Mouse (Mus musculus) CH12.LX (cell line): ENCODE measurements around the gene Dscaml1. TPM values are rescaled to one million over a fixed set of nuclear protein-coding genes. Genes with fewer than 3 reads are reported as not detected.

Experiments
- DNase-seq: peaks from one replicate; pipeline ENCODE4 v3.0.0-alpha.2; 2013; ENCODE audit errors: extremely low read depth
- H3K27ac ChIP-seq: 2 replicates; pipeline ENCODE4 v1.5.1; 2012; ENCODE audit warnings: low read depth, mild to moderate bottlenecking, control low read depth, moderate library complexity; ENCODE audit not compliant: insufficient read depth
- H3K27me3 ChIP-seq: replicated peaks from 2 replicates; pipeline ENCODE3; 2012; ENCODE audit warnings: inconsistent platforms
- H3K36me3 ChIP-seq, 2 experiments: replicated peaks in 1 of 2; 2 replicates each; pipeline versions ENCODE3 to v1.6.1; 2012; ENCODE audit warnings: inconsistent platforms in 1 of 2, low read length in 1 of 2, mild to moderate bottlenecking in 1 of 2, mixed read lengths in 1 of 2, moderate library complexity in 1 of 2; ENCODE audit not compliant: control insufficient read depth in 1 of 2, insufficient read depth in 1 of 2
- H3K4me1 ChIP-seq, 2 experiments: 2 replicates each; pipeline ENCODE4 v1.6.1; 2012; ENCODE audit warnings: inconsistent platforms in 1 of 2, moderate library complexity in 1 of 2; ENCODE audit not compliant: insufficient read depth in 2 of 2, control insufficient read depth in 1 of 2
- H3K4me2 ChIP-seq: 2 replicates; pipeline ENCODE4 v1.6.1; 2012; ENCODE audit warnings: low read depth, mild to moderate bottlenecking, control low read depth; ENCODE audit not compliant: poor library complexity, insufficient read depth, severe bottlenecking
- H3K4me3 ChIP-seq, 3 experiments: fragments of 150-350 bp in 1 of 3; sonication (generic) in 1 of 3; replicated peaks in 1 of 3; 2 replicates each; pipeline versions ENCODE3 to v1.5.1; 2011 to 2012; ENCODE audit warnings: low read depth in 2 of 3, low read length in 2 of 3, mild to moderate bottlenecking in 2 of 3, moderate library complexity in 2 of 3, control low read depth in 1 of 3, improper control_type of control experiment in 1 of 3, inconsistent platforms in 1 of 3, mixed read lengths in 1 of 3; ENCODE audit not compliant: poor library complexity in 1 of 3
- H3K79me2 ChIP-seq: replicated peaks from 2 replicates; pipeline ENCODE4 v1.6.1; 2012; ENCODE audit warnings: mild to moderate bottlenecking, moderate library complexity; ENCODE audit not compliant: control insufficient read depth, poor library complexity, insufficient read depth, severe bottlenecking; ENCODE audit errors: extremely low read depth
- H3K9ac ChIP-seq: 2 replicates; pipeline ENCODE4 v1.6.1; 2012; ENCODE audit warnings: low read depth, mild to moderate bottlenecking, control low read depth, moderate library complexity; ENCODE audit not compliant: insufficient read depth
- H3K9me3 ChIP-seq: replicated peaks from 2 replicates; pipeline ENCODE3; 2012; ENCODE audit warnings: low read length, inconsistent platforms, mixed read lengths
- BHLHE40 ChIP-seq: IDR thresholded peaks from 2 replicates; pipeline ENCODE4 v1.6.1; 2011; ENCODE audit warnings: mild to moderate bottlenecking, low read depth, low read length, improper control_type of control experiment
- CHD1 ChIP-seq: IDR thresholded peaks from 2 replicates; pipeline ENCODE4 v1.6.1; 2012; ENCODE audit warnings: low read depth, low read length, improper control_type of control experiment, inconsistent platforms
- E2F4 ChIP-seq: IDR thresholded peaks from 2 replicates; pipeline ENCODE4 v1.6.1; 2011; ENCODE audit warnings: low read depth, low read length, improper control_type of control experiment; ENCODE audit not compliant: insufficient replicate concordance
- ELF1 ChIP-seq: IDR thresholded peaks from 2 replicates; pipeline ENCODE4 v1.6.1; 2014; ENCODE audit warnings: low read depth, mild to moderate bottlenecking, inconsistent platforms, low read length, improper control_type of control experiment
- EP300 ChIP-seq: IDR thresholded peaks from 2 replicates; pipeline ENCODE4 v1.6.1; 2011; ENCODE audit warnings: low read length, improper control_type of control experiment
- JUND ChIP-seq: conservative IDR thresholded peaks from 2 replicates; pipeline ENCODE4 v1.6.1; 2011; ENCODE audit warnings: low read depth, low read length, improper control_type of control experiment
- KAT2A ChIP-seq: IDR thresholded peaks from 2 replicates; pipeline ENCODE4 v1.6.1; 2012; ENCODE audit warnings: low read length, improper control_type of control experiment, inconsistent platforms; ENCODE audit not compliant: insufficient replicate concordance
- MAFK ChIP-seq: IDR thresholded peaks from 2 replicates; pipeline ENCODE4 v1.6.1; 2011; ENCODE audit warnings: low read length, improper control_type of control experiment; ENCODE audit not compliant: insufficient replicate concordance
- MAX ChIP-seq: IDR thresholded peaks from 2 replicates; pipeline ENCODE4 v1.6.1; 2011; ENCODE audit warnings: low read length, improper control_type of control experiment
- MAZ ChIP-seq: IDR thresholded peaks from 2 replicates; pipeline ENCODE4 v1.6.1; 2012; ENCODE audit warnings: low read depth, mild to moderate bottlenecking, inconsistent platforms, low read length, improper control_type of control experiment, moderate library complexity
- MYC ChIP-seq: IDR thresholded peaks from 2 replicates; pipeline ENCODE4 v1.6.1; 2011; ENCODE audit warnings: low read depth, mild to moderate bottlenecking, improper control_type of control experiment, low read length
- PAX5 ChIP-seq: IDR thresholded peaks from 2 replicates; pipeline ENCODE4 v1.6.1; 2012; ENCODE audit warnings: low read length, inconsistent platforms, mixed read lengths
- POLR2A ChIP-seq: IDR thresholded peaks from 2 replicates; pipeline ENCODE4 v1.6.1; 2011; ENCODE audit warnings: low read depth, mild to moderate bottlenecking, improper control_type of control experiment, low read length
- POLR2AphosphoS2 ChIP-seq: IDR thresholded peaks from 2 replicates; pipeline ENCODE4 v1.6.1; 2011; ENCODE audit warnings: low read depth, low read length, improper control_type of control experiment
- SMC3 ChIP-seq: IDR thresholded peaks from 2 replicates; pipeline ENCODE4 v1.6.1; 2011; ENCODE audit warnings: low read depth, low read length, improper control_type of control experiment
- TCF12 ChIP-seq: IDR thresholded peaks from 2 replicates; pipeline ENCODE4 v1.6.1; 2014; ENCODE audit warnings: low read depth, mild to moderate bottlenecking, inconsistent platforms, low read length, improper control_type of control experiment
- USF1 ChIP-seq: IDR thresholded peaks from 2 replicates; pipeline ENCODE4 v1.6.1; 2014; ENCODE audit warnings: low read depth, mild to moderate bottlenecking, inconsistent platforms, low read length, improper control_type of control experiment
- USF2 ChIP-seq: conservative IDR thresholded peaks from 2 replicates; pipeline ENCODE4 v1.6.1; 2011; ENCODE audit warnings: low read depth, low read length, improper control_type of control experiment
- ZC3H11A ChIP-seq: IDR thresholded peaks from 2 replicates; pipeline ENCODE4 v1.6.1; 2012; ENCODE audit warnings: low read depth, mild to moderate bottlenecking, inconsistent platforms, low read length, improper control_type of control experiment
- ZMIZ1 ChIP-seq: IDR thresholded peaks from 2 replicates; pipeline ENCODE4 v1.6.1; 2012; ENCODE audit warnings: low read depth, mild to moderate bottlenecking, inconsistent platforms, low read length, improper control_type of control experiment
- ZNF384 ChIP-seq: IDR thresholded peaks from 2 replicates; pipeline ENCODE4 v1.6.1; 2012; ENCODE audit warnings: low read depth, low read length, improper control_type of control experiment, inconsistent platforms
- dilution Hi-C: fragments of 300-500 bp; cut with MboI; formaldehyde crosslinking; loops from 2 replicates; pipeline ENCODE4 v1.14.3; 2020; ENCODE audit warnings: low sequenced_read_pairs; ENCODE audit not compliant: extremely low pct_unique_long_range_greater_than_20kb, extremely low pct_ligation_motif_present
- in situ Hi-C: fragments of 300-500 bp; cut with MboI; formaldehyde crosslinking; loops from 3 replicates; pipeline ENCODE4 v1.14.3; 2019; ENCODE audit warnings: low sequenced_read_pairs, low pct_ligation_motif_present, low pct_unique_long_range_greater_than_20kb, mixed read lengths
- polyA plus RNA-seq: library from polyadenylated mRNA; unstranded; fragments of >175 nt; gene quantifications from 2 replicates; pipeline ENCODE4 v1.2.1, GENCODE M21; 2012; ENCODE audit warnings: low read depth; ENCODE audit not compliant: insufficient read length
- total RNA-seq, 2 experiments: library from RNA; depleted of rRNA; stranded (reverse); fragments of 300-350 nt in 1 of 2; fragments of >200 nt in 1 of 2; gene quantifications; 2 replicates each; pipeline ENCODE4 v1.2.3; 2012 to 2014

The Dscaml1 gene
- total and polyA plus RNA-seq, 3 experiments, result not detected

- peaks cover 7% of the 10 kb centered on the region for H3K9me3 ChIP-seq
- no peak overlapping the region for H3K4me3 ChIP-seq
- no peaks in the 10 kb centered on the region for H3K36me3 ChIP-seq
- dilution Hi-C loops (no loop called here), in situ Hi-C loops (no loop called here)
- no peak for DNase-seq
- H3K4me2 ChIP-seq, result no peak overlapping the region
- H3K27ac ChIP-seq, result no peak overlapping the region
- no peaks in the 10 kb centered on the region for H3K79me2 ChIP-seq
- no peaks in the 10 kb centered on the region for H3K4me1 ChIP-seq
- no peak overlapping the region for H3K9ac ChIP-seq
- TF ChIP-seq POLR2A (no peak), JUND (no peak), MAZ (no peak), E2F4 (no peak), USF1 (no peak), KAT2A (no peak), SMC3 (no peak), ZC3H11A (no peak), MAX (no peak), TCF12 (no peak), MYC (no peak), ZNF384 (no peak), ELF1 (no peak), CHD1 (no peak), EP300 (no peak), PAX5 (no peak), USF2 (no peak), BHLHE40 (no peak), ZMIZ1 (no peak), POLR2AphosphoS2 (no peak)
- TF ChIP-seq, all 38 proteins: peak for 0
- H3K27me3 ChIP-seq, result peaks cover 90% of the 10 kb centered on the region
These were observed 210.9 kb downstream of the Dscaml1 start for GRCm38 (mm10) chr9:45637346-45637745.

GRCm38 (mm10) chr9:45638184-45638917, 211.9 kb downstream of the Dscaml1 start:
- TF ChIP-seq PAX5 (no peak), MAFK (no peak), POLR2AphosphoS2 (no peak), TCF12 (no peak), CHD1 (no peak)
- Histone ChIP-seq H3K9ac (no peak overlapping the region), H3K4me1 (no peaks in the 10 kb centered on the region), H3K4me3 (no peak overlapping the region), H3K79me2 (no peaks in the 10 kb centered on the region), H3K36me3 (no peaks in the 10 kb centered on the region), H3K9me3 (peaks cover 7% of the 10 kb centered on the region), H3K4me2 (no peak overlapping the region), H3K27ac (no peak overlapping the region), H3K27me3 (peaks cover 90% of the 10 kb centered on the region)
- no peak for DNase-seq
- dilution Hi-C loops (no loop called here), in situ Hi-C loops (no loop called here)
